Mouse (Mus musculus) right cerebral cortex, adult 2 months (tissue): Measurements from ENCODE around the gene Nqo2.

Experiments used
- DNase-seq, 2 experiments: peaks; one replicate each; pipeline ENCODE4 v3.0.0; 2021 to 2022; ENCODE audit warnings: low spot score in 2 of 2

The Nqo2 gene

DNA sequence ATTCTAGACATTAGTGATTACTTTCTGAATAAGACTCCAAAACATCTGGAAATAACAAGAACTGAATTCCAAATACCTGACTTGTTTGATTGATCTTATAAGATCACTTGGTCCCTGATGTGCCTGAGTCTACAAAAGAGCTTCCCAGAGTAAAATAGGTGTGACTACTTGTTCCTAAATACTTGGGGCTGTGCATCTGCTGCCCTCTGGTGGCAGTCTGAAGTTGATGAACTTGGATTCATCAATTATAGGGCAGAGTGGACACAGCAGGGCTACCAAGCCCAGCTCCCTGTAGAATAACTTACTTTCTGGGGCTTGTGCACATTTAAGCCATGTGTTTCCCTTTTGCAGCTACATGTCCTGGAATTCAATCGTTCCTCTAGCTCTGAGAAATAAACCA lies 30.7 kb downstream of the Nqo2 start:
- peak; percentile 77 to 81 for DNase-seq

- DNase-seq = peak; percentile 87 to 90
Measured at GRCm38 (mm10) chr13:34002058-34003006, 37.8 kb downstream of the Nqo2 start, which contains the start of the genes Ripk1 and Serpinb6a. TSS of gene Ripk1 (plus strand) at chr13:34002363. TSS of gene Serpinb6a (minus strand) at chr13:34002794.

GRCm38 (mm10) chr13:34003058-34003457 lies 38.6 kb downstream of the Nqo2 start:
- peak in 1 of 2 experiments; percentile 15 for DNase-seq

- no peak for DNase-seq
Measured at GRCm38 (mm10) chr13:34007234-34007633, 42.7 kb downstream of the Nqo2 start.

- DNase-seq = no peak
Measured at GRCm38 (mm10) chr13:34016927-34017569, 52.6 kb downstream of the Nqo2 start.

GRCm38 (mm10) chr13:34018521-34018920 lies 54.0 kb downstream of the Nqo2 start:
- no peak for DNase-seq

- DNase-seq = no peak
Measured at GRCm38 (mm10) chr13:34021998-34022397, 57.5 kb downstream of the Nqo2 start.

- DNase-seq = no peak
Measured at GRCm38 (mm10) chr13:34032041-34032440, 67.6 kb downstream of the Nqo2 start.

DNA sequence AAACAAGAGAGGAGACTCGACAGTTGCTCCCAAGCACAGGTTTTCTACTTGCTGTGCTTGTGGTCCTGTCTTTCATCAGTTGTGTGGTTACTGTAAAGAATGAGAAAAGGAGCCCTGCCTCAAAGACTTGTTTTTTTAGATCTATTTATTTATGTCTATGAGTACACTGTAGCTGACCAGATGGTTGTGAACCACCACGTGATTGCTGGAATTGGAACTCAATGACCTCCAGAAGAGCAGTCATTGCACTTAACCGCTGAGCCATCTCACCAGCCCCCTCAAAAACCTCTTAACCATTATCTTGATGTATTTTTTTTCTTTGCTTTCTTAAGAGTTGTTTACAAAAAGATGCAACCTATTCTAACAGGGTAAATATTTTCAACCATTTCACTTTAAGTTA lies 70.9 kb downstream of the Nqo2 start:
- DNase-seq = no peak

- DNase-seq = no peak
Measured at GRCm38 (mm10) chr13:34036726-34037125, 72.2 kb downstream of the Nqo2 start.

DNA sequence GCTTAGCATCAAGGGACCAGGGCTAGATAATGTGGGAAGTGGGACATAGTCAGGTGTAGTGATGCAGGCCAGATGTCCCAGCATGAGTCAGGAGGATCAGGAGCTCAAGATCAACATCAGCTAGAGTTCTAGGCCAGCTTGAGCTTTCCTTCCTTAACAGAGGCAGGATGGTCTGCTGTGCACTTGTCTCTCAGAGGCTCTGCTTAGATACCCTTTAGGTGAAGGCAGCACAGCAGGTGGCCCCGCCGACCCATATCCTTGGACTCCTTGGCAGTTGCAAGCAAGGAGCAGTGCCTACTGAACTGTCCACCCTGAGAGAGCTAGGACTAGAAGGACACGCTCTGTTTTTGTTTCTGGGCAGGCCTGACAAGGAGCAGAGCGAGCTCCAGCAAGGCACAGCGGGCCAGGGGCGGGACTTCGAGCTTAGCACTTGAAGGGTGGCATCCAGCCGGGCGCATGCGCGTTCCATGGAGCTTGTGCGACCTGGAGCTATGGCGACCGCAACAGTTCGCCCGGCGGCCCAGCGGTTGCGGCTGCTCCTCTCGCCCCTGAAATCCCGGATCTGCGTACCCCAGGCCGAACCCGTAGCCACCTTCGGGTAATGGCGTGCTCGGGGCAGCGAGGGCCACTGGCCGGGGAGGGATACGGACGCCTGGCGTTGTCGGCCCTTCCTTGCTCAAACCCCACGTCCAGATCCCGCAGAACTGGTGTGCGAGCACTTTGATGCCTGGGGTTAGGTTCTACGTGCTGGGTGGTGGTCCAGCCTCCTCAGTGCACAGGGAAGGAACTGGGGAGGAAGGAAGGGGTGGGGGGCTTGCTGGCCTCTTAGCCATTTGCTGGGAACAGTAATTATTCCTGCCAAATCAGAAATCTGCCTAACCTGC lies 72.9 kb downstream of the Nqo2 start, which contains the start of gene Bphl:
Bphl (plus strand) TSS at position 426 of the 884 bp plus-strand sequence.
- peak; percentile 92 to 96 for DNase-seq

DNA sequence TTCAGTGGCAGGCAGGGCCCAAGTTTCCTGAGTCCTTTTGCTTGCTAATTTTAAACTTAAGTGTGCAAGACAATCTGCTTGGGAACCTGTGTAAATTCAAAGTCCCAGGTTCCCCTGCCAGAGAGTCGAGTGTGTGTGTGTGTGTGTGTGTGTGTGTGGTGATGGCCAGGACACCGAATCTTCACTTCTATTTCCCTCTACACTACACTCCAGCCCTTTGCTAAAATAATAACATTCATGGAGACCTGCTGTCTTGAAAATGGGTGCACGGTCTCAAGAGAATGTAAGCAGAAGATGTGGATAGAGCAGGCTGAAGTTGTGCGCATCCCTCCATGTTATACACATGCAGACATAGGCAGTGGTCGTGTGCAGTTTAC lies 73.6 kb downstream of the Nqo2 start:
- DNase-seq = no peak
